Mouse (Mus musculus): ENCODE measurements around the gene Tubgcp4. TPM values are rescaled to one million over a fixed set of nuclear protein-coding genes. Genes with fewer than 3 reads are reported as not detected.

Tubgcp4 gene
- polyA plus RNA-seq, 1 experiment from 2014 or later: 51.4 TPM

- Histone ChIP-seq H3K27me3 (ENCODE audit: control insufficient read depth, insufficient read depth, low read depth, low read length) (no peaks in the 10 kb centered on the region), H3K27ac (ENCODE audit: low read length) (peak overlapping the region; percentile 99), H3K4me2 (ENCODE audit: low read depth, low read length) (peak overlapping the region; percentile 92), H3K9ac (ENCODE audit: low read length) (peak overlapping the region; percentile 94), H3K36me3 (ENCODE audit: control insufficient read depth, insufficient read depth, low read length) (peaks cover 11% of the 10 kb centered on the region; the same call in 1 of the 2 replicates), H3K4me1 (replicated peaks; ENCODE audit: control insufficient read depth, insufficient read depth, low read length) (peaks cover 26% of the 10 kb centered on the region), H3K4me3 (ENCODE audit: low read length) (peak overlapping the region; percentile 81), H3K9me3 (ENCODE audit: control insufficient read depth, low read length) (0 out of 2 replicates have a peak, but pooled peaks cover 3% of the 10 kb centered on the region)
- WGBS: 67% methylated on average over 16 of the region's 16 CpGs
- no peak for ATAC-seq (ENCODE audit: low read depth)
Measured at GRCm38 (mm10) chr2:121141216-121142035, 29.0 kb upstream of the Tubgcp4 start.

- H3K4me2 ChIP-seq (ENCODE audit: low read depth, low read length): no peak overlapping the region
- no peak overlapping the region for H3K27ac ChIP-seq (ENCODE audit: low read length)
- 0 out of 2 replicates have a peak, but pooled peaks cover 3% of the 10 kb centered on the region for H3K9me3 ChIP-seq (ENCODE audit: control insufficient read depth, low read length)
- WGBS: 65% methylated on average over 2 of the region's 2 CpGs
- no peak overlapping the region for H3K9ac ChIP-seq (ENCODE audit: low read length)
- H3K36me3 ChIP-seq (ENCODE audit: control insufficient read depth, insufficient read depth, low read length): peaks cover 11% of the 10 kb centered on the region; the same call in 1 of the 2 replicates
- no peak overlapping the region for H3K4me3 ChIP-seq (ENCODE audit: low read length)
- no peak for ATAC-seq (ENCODE audit: low read depth)
- H3K27me3 ChIP-seq (ENCODE audit: control insufficient read depth, insufficient read depth, low read depth, low read length): no peaks in the 10 kb centered on the region
- peaks cover 25% of the 10 kb centered on the region for H3K4me1 ChIP-seq (replicated peaks; ENCODE audit: control insufficient read depth, insufficient read depth, low read length)
Measured at GRCm38 (mm10) chr2:121142415-121142814, 28.0 kb upstream of the Tubgcp4 start.

GRCm38 (mm10) chr2:121149679-121150078, 20.8 kb upstream of the Tubgcp4 start:
- no peak for ATAC-seq (ENCODE audit: low read depth)
- H3K27ac ChIP-seq (ENCODE audit: low read length): no peak overlapping the region
- no peaks in the 10 kb centered on the region for H3K4me1 ChIP-seq (replicated peaks; ENCODE audit: control insufficient read depth, insufficient read depth, low read length)
- 79% methylated on average over 5 of the region's 5 CpGs for WGBS
- no peak overlapping the region for H3K4me2 ChIP-seq (ENCODE audit: low read depth, low read length)
- H3K27me3 ChIP-seq (ENCODE audit: control insufficient read depth, insufficient read depth, low read depth, low read length): no peaks in the 10 kb centered on the region
- H3K9me3 ChIP-seq (ENCODE audit: control insufficient read depth, low read length): no peaks in the 10 kb centered on the region
- H3K36me3 ChIP-seq (ENCODE audit: control insufficient read depth, insufficient read depth, low read length): peaks cover 12% of the 10 kb centered on the region; the same call in 1 of the 2 replicates
- no peak overlapping the region for H3K9ac ChIP-seq (ENCODE audit: low read length)
- no peak overlapping the region for H3K4me3 ChIP-seq (ENCODE audit: low read length)

- Histone ChIP-seq H3K27me3 (ENCODE audit: control insufficient read depth, insufficient read depth, low read depth, low read length) (no peaks in the 10 kb centered on the region), H3K4me3 (ENCODE audit: low read length) (no peak overlapping the region), H3K36me3 (ENCODE audit: control insufficient read depth, insufficient read depth, low read length) (peaks cover 11% of the 10 kb centered on the region; the same call in 1 of the 2 replicates), H3K9me3 (ENCODE audit: control insufficient read depth, low read length) (no peaks in the 10 kb centered on the region), H3K9ac (ENCODE audit: low read length) (no peak overlapping the region), H3K27ac (ENCODE audit: low read length) (no peak overlapping the region), H3K4me1 (replicated peaks; ENCODE audit: control insufficient read depth, insufficient read depth, low read length) (no peaks in the 10 kb centered on the region), H3K4me2 (ENCODE audit: low read depth, low read length) (no peak overlapping the region)
- 85% methylated on average over 3 of the region's 3 CpGs for WGBS
- no peak for ATAC-seq (ENCODE audit: low read depth)
Measured at GRCm38 (mm10) chr2:121153100-121153499, 17.4 kb upstream of the Tubgcp4 start.

GRCm38 (mm10) chr2:121169173-121169572, 1.3 kb upstream of the Tubgcp4 start:
- Histone ChIP-seq H3K4me2 (ENCODE audit: low read depth, low read length) (peak overlapping the region; percentile 66), H3K27me3 (ENCODE audit: control insufficient read depth, insufficient read depth, low read depth, low read length) (no peaks in the 10 kb centered on the region), H3K9me3 (ENCODE audit: control insufficient read depth, low read length) (no peaks in the 10 kb centered on the region), H3K4me1 (replicated peaks; ENCODE audit: control insufficient read depth, insufficient read depth, low read length) (peaks cover 14% of the 10 kb centered on the region), H3K36me3 (ENCODE audit: control insufficient read depth, insufficient read depth, low read length) (peaks cover 14% of the 10 kb centered on the region), H3K9ac (ENCODE audit: low read length) (peak overlapping the region; percentile 91), H3K27ac (ENCODE audit: low read length) (no peak overlapping the region), H3K4me3 (ENCODE audit: low read length) (peak overlapping the region; percentile 92)
- WGBS: 34% methylated on average over 4 of the region's 4 CpGs
- ATAC-seq (ENCODE audit: low read depth): no peak

- peaks cover 14% of the 10 kb centered on the region for H3K4me1 ChIP-seq (replicated peaks; ENCODE audit: control insufficient read depth, insufficient read depth, low read length)
- H3K27ac ChIP-seq (ENCODE audit: low read length): no peak overlapping the region
- H3K4me2 ChIP-seq (ENCODE audit: low read depth, low read length): peak overlapping the region; percentile 66
- no peaks in the 10 kb centered on the region for H3K9me3 ChIP-seq (ENCODE audit: control insufficient read depth, low read length)
- peaks cover 11% of the 10 kb centered on the region for H3K36me3 ChIP-seq (ENCODE audit: control insufficient read depth, insufficient read depth, low read length)
- no peaks in the 10 kb centered on the region for H3K27me3 ChIP-seq (ENCODE audit: control insufficient read depth, insufficient read depth, low read depth, low read length)
- peak overlapping the region; percentile 92 for H3K4me3 ChIP-seq (ENCODE audit: low read length)
- WGBS: 4% methylated on average over 9 of the region's 9 CpGs
- no peak for ATAC-seq (ENCODE audit: low read depth)
- H3K9ac ChIP-seq (ENCODE audit: low read length): peak overlapping the region; percentile 91
Measured at GRCm38 (mm10) chr2:121169902-121170301, 552 bp upstream of the Tubgcp4 start.

- Histone ChIP-seq H3K4me2 (ENCODE audit: low read depth, low read length) (peak within 1 kb of the TSS; percentile 66), H3K4me1 (replicated peaks; ENCODE audit: control insufficient read depth, insufficient read depth, low read length) (peaks cover 14% of the 10 kb centered on the region), H3K27me3 (ENCODE audit: control insufficient read depth, insufficient read depth, low read depth, low read length) (no peaks in the 10 kb centered on the region), H3K36me3 (ENCODE audit: control insufficient read depth, insufficient read depth, low read length) (peaks cover 13% of the 10 kb centered on the region), H3K27ac (ENCODE audit: low read length) (peak within 1 kb of the TSS; percentile 92), H3K4me3 (ENCODE audit: low read length) (peak within 1 kb of the TSS; percentile 92), H3K9ac (ENCODE audit: low read length) (peak within 1 kb of the TSS; percentile 91), H3K9me3 (ENCODE audit: control insufficient read depth, low read length) (no peaks in the 10 kb centered on the region)
- peak; percentile 96 for ATAC-seq (ENCODE audit: low read depth)
- under 1% methylated on average over 65 of the region's 66 CpGs for whole genome bisulfite sequencing
Measured at GRCm38 (mm10) chr2:121170980-121171742, 707 bp downstream of the Tubgcp4 start, which contains the start of gene Zscan29. Gene Zscan29 (minus strand): TSS chr2:121171125.

GRCm38 (mm10) chr2:121178828-121179479, 8.5 kb downstream of the Tubgcp4 start:
- Histone ChIP-seq H3K4me2 (ENCODE audit: low read depth, low read length) (no peak overlapping the region), H3K4me1 (replicated peaks; ENCODE audit: control insufficient read depth, insufficient read depth, low read length) (no peaks in the 10 kb centered on the region), H3K4me3 (ENCODE audit: low read length) (no peak overlapping the region), H3K36me3 (ENCODE audit: control insufficient read depth, insufficient read depth, low read length) (peaks cover 35% of the 10 kb centered on the region), H3K9ac (ENCODE audit: low read length) (no peak overlapping the region), H3K27me3 (ENCODE audit: control insufficient read depth, insufficient read depth, low read depth, low read length) (no peaks in the 10 kb centered on the region), H3K27ac (ENCODE audit: low read length) (no peak overlapping the region), H3K9me3 (ENCODE audit: control insufficient read depth, low read length) (no peaks in the 10 kb centered on the region)
- 88% methylated on average over 3 of the region's 3 CpGs for WGBS
- ATAC-seq (ENCODE audit: low read depth): no peak
